Mouse (Mus musculus): ENCODE measurements around the gene Myo16. TPM values are rescaled to one million over a fixed set of nuclear protein-coding genes. Genes with fewer than 3 reads are reported as not detected.

Myo16 gene
- polyA plus RNA-seq, 1 experiment from 2014 or later = 0.89 TPM

DNA sequence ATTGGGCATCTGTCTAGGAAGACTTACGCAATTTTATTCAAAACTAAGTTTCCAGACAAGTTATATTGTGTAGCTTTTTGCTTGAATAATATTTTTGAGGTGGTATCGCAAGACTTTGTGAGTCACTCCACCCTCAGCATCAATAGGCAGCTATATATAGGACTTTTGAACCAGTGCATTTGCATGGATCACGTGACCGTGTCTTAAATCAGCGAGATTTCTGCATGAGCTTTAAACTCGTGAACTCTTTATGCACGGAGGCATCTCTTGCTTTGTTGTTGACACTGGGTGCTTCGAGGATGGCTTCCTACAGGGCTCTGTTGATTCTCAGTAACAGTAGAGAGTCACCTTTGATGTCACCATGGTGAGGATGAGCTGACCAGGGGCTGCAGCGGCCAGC is 262.2 kb downstream of the Myo16 start:
- 85% methylated on average over 9 of the region's 9 CpGs for WGBS
- DNase-seq (ENCODE audit: low spot score) (no peak), ATAC-seq (ENCODE audit: low read depth) (no peak)
- H3K9me3 ChIP-seq (ENCODE audit: control insufficient read depth, low read length) = no peaks in the 10 kb centered on the region
- H3K4me2 ChIP-seq (ENCODE audit: low read depth, low read length) = no peak overlapping the region
- no peaks in the 10 kb centered on the region for H3K36me3 ChIP-seq (ENCODE audit: control insufficient read depth, insufficient read depth, low read length)
- no peak overlapping the region for H3K27ac ChIP-seq (replicated peaks; ENCODE audit: low read depth, low read length)
- no peaks in the 10 kb centered on the region for H3K27me3 ChIP-seq (replicated peaks; ENCODE audit: control insufficient read depth, insufficient read depth, low read length)
- H3K4me3 ChIP-seq (ENCODE audit: low read depth, low read length) = no peak overlapping the region
- no peak overlapping the region for H3K9ac ChIP-seq (ENCODE audit: low read depth, low read length)
- no peaks in the 10 kb centered on the region for H3K4me1 ChIP-seq (ENCODE audit: control insufficient read depth, insufficient read depth, low read length)

- 54% methylated on average over 12 of the region's 12 CpGs for WGBS
- no peaks in the 10 kb centered on the region for H3K9me3 ChIP-seq (ENCODE audit: control insufficient read depth, low read length)
- no peak overlapping the region for H3K27ac ChIP-seq (replicated peaks; ENCODE audit: low read depth, low read length)
- no peaks in the 10 kb centered on the region for H3K27me3 ChIP-seq (replicated peaks; ENCODE audit: control insufficient read depth, insufficient read depth, low read length)
- no peak overlapping the region for H3K9ac ChIP-seq (ENCODE audit: low read depth, low read length)
- no peaks in the 10 kb centered on the region for H3K4me1 ChIP-seq (ENCODE audit: control insufficient read depth, insufficient read depth, low read length)
- H3K4me3 ChIP-seq (ENCODE audit: low read depth, low read length) = no peak overlapping the region
- no peak overlapping the region for H3K4me2 ChIP-seq (ENCODE audit: low read depth, low read length)
- no peaks in the 10 kb centered on the region for H3K36me3 ChIP-seq (ENCODE audit: control insufficient read depth, insufficient read depth, low read length)
- DNase-seq (ENCODE audit: low spot score) (no peak), ATAC-seq (ENCODE audit: low read depth) (no peak)
Observed at GRCm38 (mm10) chr8:10416806-10417205, 263.1 kb downstream of the Myo16 start.

DNA sequence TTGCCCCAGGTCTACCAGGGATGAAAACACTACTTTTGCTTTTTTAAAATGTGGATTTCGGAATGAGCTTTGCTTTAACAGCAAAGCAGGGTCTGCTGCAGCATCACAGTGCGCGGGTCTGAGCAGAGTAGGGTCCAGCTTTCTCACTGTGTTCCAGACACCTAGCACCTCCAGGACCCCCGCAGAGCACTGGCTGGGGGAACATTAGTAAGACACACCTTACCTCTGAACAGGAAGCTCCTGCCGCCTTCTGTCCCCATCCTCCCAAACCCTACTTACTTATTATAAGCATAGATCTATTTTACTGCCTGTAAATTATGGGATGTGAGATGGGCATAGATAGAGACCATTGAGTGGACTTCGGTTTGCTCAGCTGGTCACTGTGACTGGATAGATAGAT is 263.6 kb downstream of the Myo16 start:
- WGBS = 88% methylated on average over 6 of the region's 6 CpGs
- Histone ChIP-seq H3K9ac (ENCODE audit: low read depth, low read length) (no peak overlapping the region), H3K4me2 (ENCODE audit: low read depth, low read length) (no peak overlapping the region), H3K27me3 (replicated peaks; ENCODE audit: control insufficient read depth, insufficient read depth, low read length) (no peaks in the 10 kb centered on the region), H3K36me3 (ENCODE audit: control insufficient read depth, insufficient read depth, low read length) (no peaks in the 10 kb centered on the region), H3K4me1 (ENCODE audit: control insufficient read depth, insufficient read depth, low read length) (no peaks in the 10 kb centered on the region), H3K4me3 (ENCODE audit: low read depth, low read length) (no peak overlapping the region), H3K27ac (replicated peaks; ENCODE audit: low read depth, low read length) (no peak overlapping the region), H3K9me3 (ENCODE audit: control insufficient read depth, low read length) (no peaks in the 10 kb centered on the region)
- ATAC-seq (ENCODE audit: low read depth) = no peak
- no peak for DNase-seq (ENCODE audit: low spot score)

DNA sequence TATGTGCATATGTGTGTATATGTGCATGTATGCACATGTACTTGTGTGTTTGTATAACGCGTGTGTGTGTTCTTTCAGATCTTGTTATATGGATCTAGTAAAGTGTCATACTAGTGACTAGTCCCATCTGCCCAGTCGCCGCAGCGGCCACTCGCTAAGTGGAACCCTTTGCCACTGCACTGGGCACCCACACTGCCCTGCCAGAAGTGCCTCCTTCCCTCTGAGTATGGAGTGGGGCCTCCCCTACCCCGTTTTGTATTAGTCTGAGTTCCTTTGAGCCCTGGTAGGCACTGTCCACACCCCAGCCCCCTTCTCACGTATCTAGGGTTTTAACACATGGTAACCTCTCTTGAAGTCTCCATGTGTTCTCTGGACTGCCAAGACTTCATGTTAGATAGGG is 264.3 kb downstream of the Myo16 start:
- Histone ChIP-seq H3K9me3 (ENCODE audit: control insufficient read depth, low read length) (no peaks in the 10 kb centered on the region), H3K36me3 (ENCODE audit: control insufficient read depth, insufficient read depth, low read length) (no peaks in the 10 kb centered on the region), H3K4me2 (ENCODE audit: low read depth, low read length) (no peak overlapping the region), H3K4me1 (ENCODE audit: control insufficient read depth, insufficient read depth, low read length) (no peaks in the 10 kb centered on the region), H3K4me3 (ENCODE audit: low read depth, low read length) (no peak overlapping the region), H3K27ac (replicated peaks; ENCODE audit: low read depth, low read length) (no peak overlapping the region), H3K27me3 (replicated peaks; ENCODE audit: control insufficient read depth, insufficient read depth, low read length) (no peaks in the 10 kb centered on the region), H3K9ac (ENCODE audit: low read depth, low read length) (no peak overlapping the region)
- 88% methylated on average over 8 of the region's 8 CpGs for WGBS
- no peak for ATAC-seq (ENCODE audit: low read depth)
- no peak for DNase-seq (ENCODE audit: low spot score)

- ATAC-seq (ENCODE audit: low read depth) (no peak), DNase-seq (ENCODE audit: low spot score) (no peak)
- no peak overlapping the region for H3K27ac ChIP-seq (replicated peaks; ENCODE audit: low read depth, low read length)
- H3K9ac ChIP-seq (ENCODE audit: low read depth, low read length) = no peak overlapping the region
- no peaks in the 10 kb centered on the region for H3K36me3 ChIP-seq (ENCODE audit: control insufficient read depth, insufficient read depth, low read length)
- no peaks in the 10 kb centered on the region for H3K27me3 ChIP-seq (replicated peaks; ENCODE audit: control insufficient read depth, insufficient read depth, low read length)
- no peak overlapping the region for H3K4me2 ChIP-seq (ENCODE audit: low read depth, low read length)
- H3K4me1 ChIP-seq (ENCODE audit: control insufficient read depth, insufficient read depth, low read length) = no peaks in the 10 kb centered on the region
- H3K4me3 ChIP-seq (ENCODE audit: low read depth, low read length) = no peak overlapping the region
- WGBS = 70% methylated on average over 7 of the region's 7 CpGs
- H3K9me3 ChIP-seq (ENCODE audit: control insufficient read depth, low read length) = no peaks in the 10 kb centered on the region
Observed at GRCm38 (mm10) chr8:10418971-10419370, 265.3 kb downstream of the Myo16 start.

GRCm38 (mm10) chr8:10419726-10420125 is 266.0 kb downstream of the Myo16 start:
- 77% methylated on average over 4 of the region's 4 CpGs for WGBS
- no peaks in the 10 kb centered on the region for H3K36me3 ChIP-seq (ENCODE audit: control insufficient read depth, insufficient read depth, low read length)
- no peaks in the 10 kb centered on the region for H3K27me3 ChIP-seq (replicated peaks; ENCODE audit: control insufficient read depth, insufficient read depth, low read length)
- no peaks in the 10 kb centered on the region for H3K9me3 ChIP-seq (ENCODE audit: control insufficient read depth, low read length)
- DNase-seq (ENCODE audit: low spot score) (no peak), ATAC-seq (ENCODE audit: low read depth) (no peak)
- no peak overlapping the region for H3K27ac ChIP-seq (replicated peaks; ENCODE audit: low read depth, low read length)
- no peak overlapping the region for H3K4me2 ChIP-seq (ENCODE audit: low read depth, low read length)
- no peak overlapping the region for H3K4me3 ChIP-seq (ENCODE audit: low read depth, low read length)
- no peaks in the 10 kb centered on the region for H3K4me1 ChIP-seq (ENCODE audit: control insufficient read depth, insufficient read depth, low read length)
- H3K9ac ChIP-seq (ENCODE audit: low read depth, low read length) = no peak overlapping the region

- H3K9ac ChIP-seq (ENCODE audit: low read depth, low read length) = no peak overlapping the region
- H3K27ac ChIP-seq (replicated peaks; ENCODE audit: low read depth, low read length) = no peak overlapping the region
- DNase-seq (ENCODE audit: low spot score) (no peak), ATAC-seq (ENCODE audit: low read depth) (no peak)
- H3K4me2 ChIP-seq (ENCODE audit: low read depth, low read length) = no peak overlapping the region
- no peaks in the 10 kb centered on the region for H3K9me3 ChIP-seq (ENCODE audit: control insufficient read depth, low read length)
- no peaks in the 10 kb centered on the region for H3K36me3 ChIP-seq (ENCODE audit: control insufficient read depth, insufficient read depth, low read length)
- no peaks in the 10 kb centered on the region for H3K27me3 ChIP-seq (replicated peaks; ENCODE audit: control insufficient read depth, insufficient read depth, low read length)
- no peak overlapping the region for H3K4me3 ChIP-seq (ENCODE audit: low read depth, low read length)
- no peaks in the 10 kb centered on the region for H3K4me1 ChIP-seq (ENCODE audit: control insufficient read depth, insufficient read depth, low read length)
- WGBS = 82% methylated on average over 6 of the region's 6 CpGs
Observed at GRCm38 (mm10) chr8:10420551-10420950, 266.8 kb downstream of the Myo16 start.

- Histone ChIP-seq H3K27me3 (replicated peaks; ENCODE audit: control insufficient read depth, insufficient read depth, low read length) (no peaks in the 10 kb centered on the region), H3K4me2 (ENCODE audit: low read depth, low read length) (no peak overlapping the region), H3K4me3 (ENCODE audit: low read depth, low read length) (no peak overlapping the region), H3K9ac (ENCODE audit: low read depth, low read length) (no peak overlapping the region), H3K27ac (replicated peaks; ENCODE audit: low read depth, low read length) (no peak overlapping the region), H3K4me1 (ENCODE audit: control insufficient read depth, insufficient read depth, low read length) (no peaks in the 10 kb centered on the region), H3K36me3 (ENCODE audit: control insufficient read depth, insufficient read depth, low read length) (no peaks in the 10 kb centered on the region), H3K9me3 (ENCODE audit: control insufficient read depth, low read length) (no peaks in the 10 kb centered on the region)
- ATAC-seq (ENCODE audit: low read depth) = no peak
- no peak for DNase-seq (ENCODE audit: low spot score)
- 79% methylated on average over 6 of the region's 9 CpGs for WGBS
Observed at GRCm38 (mm10) chr8:10421516-10422090, 267.9 kb downstream of the Myo16 start.

DNA sequence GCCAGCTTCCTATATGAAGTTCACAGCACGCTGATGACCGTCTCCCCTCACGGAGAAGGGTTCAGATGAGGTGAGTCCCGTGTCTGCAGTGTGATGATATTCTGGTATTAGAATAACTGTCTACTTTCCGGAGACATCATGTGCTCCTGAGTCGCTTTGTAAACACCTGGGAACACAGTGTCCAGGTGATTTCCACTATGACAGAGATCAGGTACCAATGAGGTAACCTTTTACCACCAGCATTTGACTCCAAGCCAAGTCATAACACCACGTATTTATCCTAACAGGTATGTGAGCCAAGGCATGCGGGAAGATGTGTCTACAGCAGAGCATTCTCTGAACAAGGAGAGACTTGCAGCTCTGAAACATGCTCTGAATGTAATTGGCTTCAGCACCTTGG is 281.8 kb downstream of the Myo16 start:
- no peak overlapping the region for H3K27ac ChIP-seq (replicated peaks; ENCODE audit: low read depth, low read length)
- no peak overlapping the region for H3K4me3 ChIP-seq (ENCODE audit: low read depth, low read length)
- H3K9ac ChIP-seq (ENCODE audit: low read depth, low read length) = no peak overlapping the region
- WGBS = 81% methylated on average over 8 of the region's 8 CpGs
- no peaks in the 10 kb centered on the region for H3K9me3 ChIP-seq (ENCODE audit: control insufficient read depth, low read length)
- ATAC-seq (ENCODE audit: low read depth) = no peak
- H3K4me2 ChIP-seq (ENCODE audit: low read depth, low read length) = no peak overlapping the region
- H3K27me3 ChIP-seq (replicated peaks; ENCODE audit: control insufficient read depth, insufficient read depth, low read length) = no peaks in the 10 kb centered on the region
- no peak for DNase-seq (ENCODE audit: low spot score)
- no peaks in the 10 kb centered on the region for H3K36me3 ChIP-seq (ENCODE audit: control insufficient read depth, insufficient read depth, low read length)
- H3K4me1 ChIP-seq (ENCODE audit: control insufficient read depth, insufficient read depth, low read length) = no peaks in the 10 kb centered on the region
